Mouse (Mus musculus) limb, embryonic 10.5 days (tissue): Measurements from ENCODE around the gene Acy3. TPM values are rescaled to one million over a fixed set of nuclear protein-coding genes. Genes with fewer than 3 reads are reported as not detected.
"Not testable (repeated sequence)": the region's sequence is repeated elsewhere in the genome, so short reads cannot be mapped to it uniquely, and the experiment has no call there.

Source experiments
- DNase-seq: peaks from one replicate; pipeline ENCODE4 v3.0.0-alpha.2; 2017; ENCODE audit warnings: low spot score
- H3K27ac ChIP-seq: fragments of 300-500 bp; sonication (generic); 2 replicates; pipeline ENCODE4 v1.5.1; 2016; ENCODE audit warnings: mild to moderate bottlenecking
- H3K27me3 ChIP-seq: fragments of 300-500 bp; sonication (generic); 2 replicates; pipeline ENCODE4 v1.6.1; 2016; ENCODE audit warnings: low read depth, mild to moderate bottlenecking; ENCODE audit not compliant: poor library complexity, severe bottlenecking
- H3K36me3 ChIP-seq: fragments of 300-500 bp; sonication (generic); 2 replicates; pipeline ENCODE4 v1.6.1; 2016; ENCODE audit warnings: mild to moderate bottlenecking, moderate library complexity
- H3K4me1 ChIP-seq: fragments of 300-500 bp; sonication (generic); 2 replicates; pipeline ENCODE4 v1.6.1; 2016
- H3K4me3 ChIP-seq: fragments of 300-500 bp; sonication (generic); 2 replicates; pipeline ENCODE4 v1.5.1; 2016; ENCODE audit warnings: mild to moderate bottlenecking, moderate library complexity
- H3K9me3 ChIP-seq: fragments of 300-500 bp; sonication (generic); replicated peaks from 2 replicates; pipeline ENCODE4 v1.6.1; 2016; ENCODE audit warnings: mild to moderate bottlenecking
- WGBS: fragments of 180-500 bp; shearing (Covaris S2); methylation state at CpG from one replicate; pipeline ENCODE4 v1.1.7; 2016; 5-methylcytosine and 5-hydroxymethylcytosine counted together
- polyA plus RNA-seq: library from polyadenylated mRNA; unstranded; fragments of >200 nt; fragmentation: Nextera tagmentation; extraction: Ambion mirVana; gene quantifications from 2 replicates; pipeline ENCODE4 v1.2.1, GENCODE M21; 2016

Acy3 gene
- polyA plus RNA-seq = 3.9 and 5.6 TPM in 2 replicates

GRCm38 (mm10) chr19:3986334-3986733, at the start of gene Acy3:
Acy3 (plus strand) TSS chr19:3986570.
- 0 out of 2 replicates have a peak within 1 kb of the TSS, but pooled peaks have one; percentile 12 for H3K4me3 ChIP-seq
- H3K9me3 ChIP-seq = no peaks in the 10 kb centered on the region
- H3K36me3 ChIP-seq = no peaks in the 10 kb centered on the region
- 16% methylated on average over 8 of the region's 8 CpGs for WGBS
- DNase-seq = peak; percentile 55
- H3K27ac ChIP-seq = peak within 1 kb of the TSS; percentile 76
- no peaks in the 10 kb centered on the region for H3K27me3 ChIP-seq
- H3K4me1 ChIP-seq = peaks cover 46% of the 10 kb centered on the region

- Histone ChIP-seq H3K27me3 (peaks cover 17% of the 10 kb centered on the region), H3K4me3 (no peak overlapping the region), H3K27ac (no peak overlapping the region), H3K36me3 (no peaks in the 10 kb centered on the region), H3K4me1 (peaks cover 10% of the 10 kb centered on the region), H3K9me3 (no peaks in the 10 kb centered on the region)
- 75% methylated on average over 7 of the region's 7 CpGs for WGBS
- DNase-seq = no peak
These were observed 44.1 kb upstream of the Acy3 start for GRCm38 (mm10) chr19:3942315-3942714.

- Histone ChIP-seq H3K36me3 (no peaks in the 10 kb centered on the region), H3K9me3 (no peaks in the 10 kb centered on the region), H3K27ac (no peak overlapping the region), H3K4me3 (0 out of 2 replicates have a peak overlapping the region, but pooled peaks have one; percentile 20), H3K27me3 (peaks cover 17% of the 10 kb centered on the region), H3K4me1 (peaks cover 10% of the 10 kb centered on the region)
- 17% methylated on average over 27 of the region's 27 CpGs for WGBS
- DNase-seq = no peak
These were observed 43.2 kb upstream of the Acy3 start for GRCm38 (mm10) chr19:3942986-3943735.

GRCm38 (mm10) chr19:3945872-3946564, 40.4 kb upstream of the Acy3 start:
- no peak for DNase-seq
- Histone ChIP-seq H3K27me3 (peaks cover 22% of the 10 kb centered on the region), H3K9me3 (no peaks in the 10 kb centered on the region), H3K36me3 (no peaks in the 10 kb centered on the region), H3K4me1 (peaks cover 10% of the 10 kb centered on the region), H3K4me3 (no peak overlapping the region), H3K27ac (no peak overlapping the region)
- 30% methylated on average over 10 of the region's 10 CpGs for WGBS

GRCm38 (mm10) chr19:3946715-3947114, 39.7 kb upstream of the Acy3 start:
- H3K9me3 ChIP-seq = no peaks in the 10 kb centered on the region
- peaks cover 10% of the 10 kb centered on the region for H3K4me1 ChIP-seq
- no peak overlapping the region for H3K4me3 ChIP-seq
- peak; percentile 66 for DNase-seq
- no peaks in the 10 kb centered on the region for H3K36me3 ChIP-seq
- H3K27me3 ChIP-seq = peaks cover 22% of the 10 kb centered on the region
- WGBS = 13% methylated on average over 2 of the region's 2 CpGs
- H3K27ac ChIP-seq = no peak overlapping the region

DNA sequence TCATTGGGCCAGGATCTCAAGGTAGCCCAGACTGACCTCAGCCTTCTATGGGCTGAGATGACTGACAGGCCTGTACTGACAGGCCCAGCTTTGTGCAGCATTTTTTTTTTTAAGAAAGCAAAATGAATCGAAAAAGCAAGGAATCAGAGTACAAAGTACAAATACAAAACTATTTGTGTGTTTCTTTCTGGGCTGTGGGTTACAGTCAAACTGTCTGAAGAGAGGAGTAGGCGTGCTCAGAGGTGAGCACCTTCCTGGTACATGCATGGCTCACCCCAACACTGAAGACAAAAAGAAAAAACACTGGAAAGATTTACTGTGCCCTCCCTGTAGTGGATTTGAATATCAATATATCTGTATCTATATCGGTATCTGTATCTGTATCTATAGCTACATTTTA, 38.6 kb upstream of the Acy3 start:
- 78% methylated on average over 3 of the region's 3 CpGs for WGBS
- Histone ChIP-seq H3K4me3 (no peak overlapping the region), H3K27me3 (peaks cover 20% of the 10 kb centered on the region), H3K9me3 (no peaks in the 10 kb centered on the region), H3K4me1 (peaks cover 9% of the 10 kb centered on the region), H3K27ac (no peak overlapping the region), H3K36me3 (no peaks in the 10 kb centered on the region)
- no peak for DNase-seq

- 73% methylated on average over 14 of the region's 14 CpGs for WGBS
- Histone ChIP-seq H3K9me3 (no peaks in the 10 kb centered on the region), H3K27me3 (peaks cover 13% of the 10 kb centered on the region; the same call in 1 of the 2 replicates), H3K4me1 (peaks cover 4% of the 10 kb centered on the region), H3K4me3 (no peak overlapping the region), H3K27ac (no peak overlapping the region), H3K36me3 (no peaks in the 10 kb centered on the region)
- no peak for DNase-seq
These were observed 37.8 kb upstream of the Acy3 start for GRCm38 (mm10) chr19:3948546-3948945.

- H3K4me1 ChIP-seq = peaks cover 4% of the 10 kb centered on the region
- DNase-seq = no peak
- H3K27me3 ChIP-seq = 0 out of 2 replicates have a peak, but pooled peaks cover 5% of the 10 kb centered on the region
- no peaks in the 10 kb centered on the region for H3K9me3 ChIP-seq
- H3K4me3 ChIP-seq = no peak overlapping the region
- H3K27ac ChIP-seq = no peak overlapping the region
- 80% methylated on average over 3 of the region's 3 CpGs for WGBS
- no peaks in the 10 kb centered on the region for H3K36me3 ChIP-seq
These were observed 36.0 kb upstream of the Acy3 start for GRCm38 (mm10) chr19:3950331-3950730.

DNA sequence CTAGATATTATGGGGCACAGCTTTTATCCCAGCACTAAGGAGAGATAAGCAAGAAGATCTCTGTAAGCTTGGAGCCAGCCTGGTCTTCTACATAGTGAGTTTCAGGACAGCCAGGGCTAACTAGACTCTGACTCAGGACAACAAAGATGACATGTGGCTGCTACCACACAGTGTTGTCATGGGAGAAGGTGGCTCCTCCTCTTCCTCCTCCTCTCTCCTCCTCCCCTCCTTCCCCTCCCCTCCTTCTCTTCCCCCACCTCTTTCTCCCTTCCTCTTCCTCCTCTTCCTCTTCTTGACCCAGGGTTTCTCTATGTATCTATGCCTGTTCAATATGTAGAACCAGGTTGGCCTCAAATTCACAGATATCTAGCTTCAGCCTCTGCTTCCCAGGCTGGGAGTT, 34.9 kb upstream of the Acy3 start:
- no peak overlapping the region for H3K4me3 ChIP-seq
- no peaks in the 10 kb centered on the region; the same call in 1 of the 2 replicates for H3K4me1 ChIP-seq
- H3K27ac ChIP-seq = no peak overlapping the region
- H3K27me3 ChIP-seq = 0 out of 2 replicates have a peak, but pooled peaks cover 5% of the 10 kb centered on the region
- no peaks in the 10 kb centered on the region for H3K36me3 ChIP-seq
- no peak for DNase-seq
- H3K9me3 ChIP-seq = no peaks in the 10 kb centered on the region

DNA sequence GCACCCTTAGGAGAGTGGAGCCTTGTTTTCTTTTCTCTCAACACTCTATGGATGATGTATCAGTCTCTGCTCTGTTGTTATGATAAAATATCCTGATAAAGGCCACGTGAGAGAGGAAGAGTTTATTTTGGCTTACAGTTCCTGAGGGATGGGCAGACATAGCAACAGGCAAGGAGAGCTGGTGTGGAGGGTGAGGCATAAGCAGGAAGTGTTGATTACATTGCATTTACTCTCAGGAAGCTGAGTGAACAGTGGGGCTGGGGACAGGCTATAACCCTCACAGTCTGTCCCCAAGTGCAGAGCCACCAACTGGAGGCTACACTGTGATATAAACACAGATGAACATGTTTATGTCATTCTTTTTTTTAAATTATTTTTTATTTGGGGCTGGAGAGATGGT, 34.3 kb upstream of the Acy3 start:
- Histone ChIP-seq H3K36me3 (no peaks in the 10 kb centered on the region), H3K4me3 (no peak overlapping the region), H3K27me3 (0 out of 2 replicates have a peak, but pooled peaks cover 5% of the 10 kb centered on the region), H3K4me1 (no peaks in the 10 kb centered on the region), H3K9me3 (no peaks in the 10 kb centered on the region), H3K27ac (no peak overlapping the region)
- no peak for DNase-seq
- WGBS = 54% methylated on average over 1 of the region's 1 CpGs

DNA sequence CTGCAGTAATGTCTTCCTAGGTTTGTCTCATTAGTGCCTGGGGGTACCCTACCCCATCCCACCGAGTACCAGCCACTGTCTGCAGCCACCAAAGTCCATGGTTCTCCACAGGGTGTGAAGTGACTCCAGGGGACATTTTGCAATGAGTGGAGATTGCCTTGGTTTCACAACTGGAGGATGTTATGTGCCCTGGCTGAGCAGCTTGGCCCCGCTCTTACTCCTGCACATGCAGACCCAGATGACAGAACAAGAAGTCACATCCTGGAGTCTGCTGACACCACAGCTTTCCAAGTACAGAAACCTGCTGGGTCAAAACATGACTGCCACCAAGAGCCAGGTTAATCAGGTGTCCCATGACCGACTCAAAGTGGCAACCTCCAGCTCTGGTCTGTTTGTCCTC, 31.3 kb upstream of the Acy3 start:
- WGBS = 71% methylated on average over 3 of the region's 3 CpGs

GRCm38 (mm10) chr19:3955804-3956203, 30.6 kb upstream of the Acy3 start:
- DNase-seq = no peak
- H3K4me3 ChIP-seq = no peak overlapping the region
- H3K9me3 ChIP-seq = no peaks in the 10 kb centered on the region
- H3K36me3 ChIP-seq = no peaks in the 10 kb centered on the region
- no peaks in the 10 kb centered on the region for H3K4me1 ChIP-seq
- 57% methylated on average over 4 of the region's 4 CpGs for whole genome bisulfite sequencing
- no peak overlapping the region for H3K27ac ChIP-seq
- no peaks in the 10 kb centered on the region for H3K27me3 ChIP-seq

More for the DNA sequence above, 31.3 kb upstream of the Acy3 start:
- Histone ChIP-seq H3K4me1 (no peaks in the 10 kb centered on the region), H3K36me3 (no peaks in the 10 kb centered on the region), H3K27me3 (no peaks in the 10 kb centered on the region), H3K4me3 (no peak overlapping the region), H3K27ac (no peak overlapping the region), H3K9me3 (no peaks in the 10 kb centered on the region)
- no peak for DNase-seq

- not testable (repeated sequence) for H3K4me3 ChIP-seq, H3K27ac ChIP-seq, H3K36me3 ChIP-seq, H3K9me3 ChIP-seq, DNase-seq, H3K27me3 ChIP-seq, H3K4me1 ChIP-seq
- 87% methylated on average over 5 of the region's 5 CpGs for whole genome bisulfite sequencing
These were observed 28.9 kb upstream of the Acy3 start for GRCm38 (mm10) chr19:3957296-3958036.
